Mouse (Mus musculus) gastrocnemius, adult 8-10 months (tissue): ENCODE measurements around the gene Cmtr2. TPM values are rescaled to one million over a fixed set of nuclear protein-coding genes. Genes with fewer than 3 reads are reported as not detected.
A peak's percentile ranks its signal among the peaks of the same experiment; 100 is the strongest.

ENCODE experiments used
- DNase-seq, 2 experiments: peaks; one replicate each; pipeline ENCODE4 v3.0.0; 2022; ENCODE audit warnings: low spot score in 2 of 2
- total RNA-seq, 4 experiments: library from RNA; stranded (reverse); gene quantifications; 2 replicates each; pipeline ENCODE4 v1.2.4; 2022

Cmtr2 gene
- total RNA-seq = 1 to 10 TPM; 2.6 to 4.4 (median 3.4) TPM

DNA sequence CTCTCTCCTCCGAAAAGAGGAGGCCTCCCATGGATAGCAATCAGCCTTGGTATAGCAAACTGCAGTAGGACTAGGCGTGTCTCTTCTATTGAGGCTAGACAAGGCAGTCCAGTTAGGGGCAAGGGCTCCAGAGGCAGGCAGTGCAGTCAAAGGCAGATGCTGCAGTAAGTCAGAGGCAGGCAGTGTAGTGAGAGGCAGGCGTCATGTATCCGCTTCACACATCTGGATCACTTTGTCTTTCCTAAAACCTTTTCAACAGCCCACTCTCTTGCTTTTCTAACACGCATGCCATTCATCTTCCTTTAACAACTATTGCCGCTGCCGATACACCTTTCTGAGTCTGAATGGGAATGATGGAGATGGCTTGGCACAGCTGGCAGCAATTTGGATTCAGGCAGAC, at the start of gene Cmtr2:
Gene Cmtr2, plus strand, starts transcription at position 301 of the 400 bp plus-strand sequence.
- DNase-seq = no peak

- DNase-seq = no peak
Observed at GRCm38 (mm10) chr8:110166270-110166669, 49.2 kb upstream of the Cmtr2 start.

DNA sequence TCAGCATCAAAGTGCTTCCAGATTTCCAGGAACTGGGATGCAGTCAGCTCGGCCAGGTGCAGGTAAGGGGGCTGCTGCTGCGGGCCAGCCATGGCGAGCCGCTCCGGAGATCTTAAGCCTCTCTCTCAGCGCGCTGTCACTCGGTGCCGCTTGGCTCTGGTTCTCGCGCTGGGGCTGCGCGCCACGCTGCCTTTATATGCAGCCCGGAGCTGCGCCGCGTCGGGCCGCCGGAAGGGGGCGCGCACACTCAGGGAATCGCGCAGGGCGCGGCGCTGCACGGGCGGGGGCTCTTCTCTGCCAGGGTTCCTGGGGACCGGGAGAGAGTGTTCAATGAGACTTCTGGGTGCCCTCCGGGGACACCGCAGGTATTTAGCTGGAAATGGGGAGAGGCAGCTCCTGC, 47.4 kb upstream of the Cmtr2 start, which contains the start of gene Calb2:
Gene Calb2, minus strand, starts transcription at position 165 of the 400 bp plus-strand sequence.
- peak in 1 of 2 experiments; percentile 8 for DNase-seq

DNA sequence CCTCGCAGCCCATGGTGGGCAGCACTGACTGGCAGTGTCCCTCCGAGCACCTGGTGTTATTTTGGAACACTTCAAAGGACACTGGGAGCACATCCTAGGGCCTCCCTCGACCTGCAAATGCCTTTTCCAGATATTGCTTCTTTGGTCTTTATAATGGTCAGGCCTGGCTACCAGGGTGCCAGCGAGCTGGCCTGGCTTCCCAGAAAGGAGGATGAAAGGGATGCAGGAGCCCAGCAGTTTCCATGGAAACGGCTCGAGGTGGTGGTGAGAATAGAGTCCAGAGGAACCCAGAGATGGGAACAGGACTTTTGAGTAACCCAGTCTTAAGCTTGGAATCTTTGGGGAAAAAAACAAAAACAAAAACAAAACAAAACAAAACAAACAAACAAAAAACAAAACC, 43.3 kb upstream of the Cmtr2 start:
- DNase-seq = no peak

DNA sequence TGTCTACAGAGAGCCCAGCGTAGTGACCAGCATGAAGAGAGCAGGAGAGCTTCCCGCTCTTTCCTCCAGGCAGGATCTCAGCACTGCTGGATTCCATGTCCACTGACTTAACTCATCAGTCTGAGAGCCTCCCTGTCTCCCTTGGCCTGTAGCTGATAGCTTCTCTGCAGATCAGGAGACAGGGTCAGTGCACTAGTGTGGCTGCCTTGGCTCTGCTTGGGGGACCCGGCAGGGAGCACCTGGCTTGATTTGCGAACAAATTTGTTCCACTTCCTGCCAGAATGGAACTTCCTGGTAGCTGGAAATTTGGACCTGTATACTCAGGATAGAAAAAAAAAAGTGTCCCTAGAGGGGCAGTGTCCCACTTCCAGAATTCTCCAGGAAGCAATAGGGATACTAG, 40.6 kb upstream of the Cmtr2 start:
- no peak for DNase-seq

- DNase-seq = peak in 1 of 2 experiments; percentile 14
Observed at GRCm38 (mm10) chr8:110177359-110178155, 37.9 kb upstream of the Cmtr2 start.

GRCm38 (mm10) chr8:110182735-110183367, 32.6 kb upstream of the Cmtr2 start:
- no peak for DNase-seq

DNA sequence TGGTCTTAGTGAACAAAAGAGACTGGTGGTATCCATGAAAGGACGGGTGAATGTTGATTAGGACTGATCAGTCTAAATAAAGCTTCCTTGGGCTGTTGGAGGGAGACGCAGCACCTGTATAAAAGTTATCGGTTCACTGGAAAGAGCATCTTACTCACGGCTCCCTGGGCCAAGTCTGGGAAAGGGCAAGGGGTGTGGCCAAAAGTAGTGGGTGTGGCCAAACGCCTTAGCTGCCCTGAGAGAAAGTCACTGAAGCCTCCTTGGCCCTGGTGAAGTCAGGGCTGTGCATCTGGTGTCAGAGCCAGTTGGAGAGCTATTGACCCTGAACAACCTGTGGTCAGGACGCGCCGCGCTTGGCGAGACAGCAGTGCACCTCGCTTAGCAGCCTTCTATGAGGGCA, 31.7 kb upstream of the Cmtr2 start:
- DNase-seq = no peak

GRCm38 (mm10) chr8:110185538-110185937, 29.9 kb upstream of the Cmtr2 start:
- DNase-seq = no peak

DNA sequence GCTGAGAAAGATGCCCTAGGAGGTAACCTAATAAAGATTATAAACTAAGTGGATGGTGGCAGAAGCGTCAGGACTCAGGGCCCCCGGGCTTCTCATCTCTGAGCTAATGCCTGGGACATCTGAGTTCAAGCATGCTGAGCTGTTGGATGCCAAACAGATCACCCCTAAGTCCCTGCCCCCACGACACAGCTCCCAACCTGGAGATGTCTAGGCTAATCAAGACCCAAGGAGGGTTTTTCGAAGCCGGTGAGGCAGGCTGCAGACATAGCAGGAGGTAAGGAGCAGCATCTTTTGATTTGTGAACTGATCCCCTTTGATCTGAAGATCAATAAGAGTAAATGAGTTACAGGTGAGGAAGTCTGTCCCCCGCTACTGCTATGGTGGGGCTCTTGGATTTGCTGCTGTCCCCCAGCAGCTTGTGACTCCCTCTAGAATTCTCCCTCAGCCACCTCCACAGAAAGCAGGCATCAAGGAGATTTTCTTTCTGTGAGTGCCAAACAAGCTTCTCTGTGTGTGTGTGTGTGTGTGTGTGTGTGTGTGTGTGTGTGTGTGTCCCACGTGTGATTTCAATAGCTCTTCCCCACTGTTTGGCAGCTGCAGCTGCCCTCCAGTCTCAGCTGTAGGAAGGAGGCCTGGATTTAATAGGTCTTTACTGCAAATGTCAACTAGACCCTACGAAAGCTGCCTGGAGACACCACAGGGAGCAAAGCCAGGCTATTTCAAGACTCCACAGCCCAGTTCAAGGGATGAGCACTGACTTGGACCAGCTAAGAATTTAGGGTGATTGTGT, 26.3 kb upstream of the Cmtr2 start:
- no peak for DNase-seq

DNA sequence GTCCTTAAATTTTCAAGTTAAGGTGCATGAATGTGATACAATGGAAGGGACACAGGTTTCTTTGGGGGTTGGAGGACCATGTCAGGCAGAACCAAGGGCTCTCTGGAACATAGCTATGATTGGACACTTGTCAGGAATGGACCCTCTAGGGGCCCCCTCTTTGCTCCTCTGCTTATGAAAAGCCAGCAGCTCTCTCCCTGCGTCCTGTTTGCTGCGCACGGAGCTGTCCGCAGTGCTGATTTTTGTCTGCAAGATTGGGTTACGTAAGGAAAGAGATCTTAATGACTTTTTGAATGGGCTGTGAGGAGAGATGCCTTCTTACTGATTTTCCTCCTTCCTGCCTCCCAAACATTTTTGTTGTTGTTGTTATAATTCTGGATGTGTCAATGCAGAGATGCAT, 18.8 kb upstream of the Cmtr2 start:
- DNase-seq = no peak

DNA sequence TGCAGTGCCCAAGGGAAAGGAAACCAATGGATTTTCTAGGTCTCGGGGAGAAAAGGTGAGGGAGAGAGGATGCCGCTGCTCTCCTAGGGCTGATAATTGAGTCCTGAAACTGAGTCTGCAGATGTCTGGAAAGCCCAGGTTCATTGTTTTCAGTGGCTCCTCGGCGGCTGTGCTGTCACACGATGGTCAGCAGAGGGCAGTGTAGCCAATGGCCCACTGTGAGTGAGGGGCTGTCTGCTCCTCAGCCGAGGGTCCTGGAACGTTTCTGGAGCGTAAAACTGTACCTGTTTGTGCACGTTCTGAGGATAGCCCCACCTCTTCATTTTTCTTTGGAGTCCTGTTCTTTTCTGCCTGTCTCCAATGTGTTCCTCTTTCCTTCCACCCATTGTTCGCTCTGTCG, 13.7 kb upstream of the Cmtr2 start:
- DNase-seq = no peak

DNA sequence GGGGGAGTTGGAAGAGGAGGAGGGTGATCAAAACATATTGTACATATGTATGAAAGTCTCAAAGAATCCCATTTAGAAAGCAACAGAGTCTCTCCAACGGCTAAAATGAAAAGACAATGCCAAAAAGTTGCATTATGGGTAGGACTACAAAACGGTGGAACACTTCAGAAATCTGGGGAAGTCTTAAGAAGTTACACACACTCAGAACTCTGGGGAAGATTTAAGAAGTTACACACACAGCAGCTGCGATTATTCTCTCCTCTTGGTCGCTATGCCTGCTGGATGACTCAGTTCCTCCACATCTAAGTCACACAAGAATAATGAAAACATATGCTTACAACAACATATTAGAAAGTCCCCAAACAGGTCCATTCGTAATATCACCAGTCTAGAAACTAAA, 788 bp downstream of the Cmtr2 start:
- DNase-seq = no peak

GRCm38 (mm10) chr8:110217198-110217597, 1.7 kb downstream of the Cmtr2 start:
- DNase-seq = no peak

- DNase-seq = peak; percentile 98 to 100
Observed at GRCm38 (mm10) chr8:110217681-110218131, 2.2 kb downstream of the Cmtr2 start.

DNA sequence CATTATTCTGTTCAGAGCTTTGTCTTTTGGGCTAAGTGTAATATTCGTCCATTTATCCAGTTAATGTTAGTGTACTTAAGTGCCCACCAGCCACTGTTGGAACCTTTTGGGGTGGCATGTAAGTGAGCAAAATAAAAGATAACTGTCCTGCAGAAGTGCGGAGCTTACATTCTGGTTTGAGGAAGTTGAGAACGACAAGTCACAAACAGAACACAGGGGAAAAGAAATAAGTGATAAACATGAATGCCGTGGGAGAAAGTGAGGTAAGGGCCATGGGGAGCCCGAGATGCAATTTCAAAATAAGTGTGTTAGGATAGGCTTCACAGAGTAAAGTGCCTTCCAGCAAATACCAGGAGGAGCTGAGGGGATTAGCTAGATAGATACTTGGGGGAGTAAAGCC, 3.0 kb downstream of the Cmtr2 start:
- no peak for DNase-seq

DNA sequence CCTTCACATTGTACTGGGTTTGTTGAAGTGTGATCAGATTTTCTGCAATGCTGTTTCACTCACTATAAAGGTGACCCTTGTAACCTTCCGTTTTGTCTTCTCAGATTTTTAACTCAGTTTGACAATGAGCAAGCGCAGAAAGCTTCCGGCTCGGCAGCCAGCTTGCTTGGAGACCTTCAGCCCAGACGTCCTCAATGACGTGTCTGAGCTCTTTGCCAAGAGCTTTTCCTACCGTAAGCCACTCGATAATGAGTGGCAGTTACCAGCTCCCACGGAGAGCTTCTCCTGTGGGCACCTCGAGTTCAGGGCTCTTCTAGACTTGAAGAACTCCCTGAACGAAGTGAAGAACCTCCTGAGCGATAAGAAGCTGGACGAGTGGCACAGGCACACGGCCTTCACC, 5.5 kb downstream of the Cmtr2 start:
- DNase-seq = no peak

GRCm38 (mm10) chr8:110230803-110231202, 15.3 kb downstream of the Cmtr2 start:
- DNase-seq = no peak

DNA sequence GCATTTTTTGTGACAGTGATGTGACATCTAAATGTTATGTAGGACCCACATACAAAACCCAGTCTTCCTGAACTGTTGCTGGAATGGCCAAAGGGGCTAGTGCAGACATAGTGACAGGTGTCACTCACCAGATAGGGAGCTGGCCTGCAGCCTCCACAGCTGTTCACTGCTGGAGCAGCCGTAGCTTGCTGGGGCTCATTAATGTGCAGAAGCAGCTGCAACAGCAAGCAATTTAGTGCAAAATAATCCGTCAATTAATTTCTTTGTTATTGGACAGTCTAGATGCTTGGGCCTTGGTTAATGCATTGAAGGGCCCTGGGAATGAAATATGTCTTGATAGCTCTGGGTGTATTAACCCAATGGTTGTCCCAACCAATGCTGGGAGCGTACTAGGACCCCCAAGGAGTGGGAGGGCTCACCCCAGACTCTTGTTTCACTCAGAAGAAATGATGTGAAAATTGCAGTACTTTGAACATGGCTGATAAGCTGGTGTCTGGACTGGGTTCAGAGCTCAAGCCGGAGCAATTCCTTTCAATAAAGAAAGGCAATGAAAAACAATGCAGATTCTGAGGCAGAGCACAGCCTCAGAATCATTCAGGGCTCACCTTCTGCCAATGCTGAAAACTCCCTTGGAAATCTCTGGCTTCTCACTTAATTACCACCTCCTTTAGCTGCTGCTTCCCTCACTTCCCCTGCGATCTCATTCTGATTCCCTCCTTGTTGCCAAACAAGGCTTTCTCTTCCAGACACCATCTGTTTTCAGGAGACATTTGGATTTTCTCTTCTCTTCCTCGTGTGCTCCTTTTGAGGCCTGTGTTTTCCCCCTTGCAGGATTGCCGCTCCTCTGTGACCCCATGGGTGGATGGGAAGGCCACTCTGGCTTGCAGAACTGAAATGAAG, 27.1 kb downstream of the Cmtr2 start:
- no peak for DNase-seq

DNA sequence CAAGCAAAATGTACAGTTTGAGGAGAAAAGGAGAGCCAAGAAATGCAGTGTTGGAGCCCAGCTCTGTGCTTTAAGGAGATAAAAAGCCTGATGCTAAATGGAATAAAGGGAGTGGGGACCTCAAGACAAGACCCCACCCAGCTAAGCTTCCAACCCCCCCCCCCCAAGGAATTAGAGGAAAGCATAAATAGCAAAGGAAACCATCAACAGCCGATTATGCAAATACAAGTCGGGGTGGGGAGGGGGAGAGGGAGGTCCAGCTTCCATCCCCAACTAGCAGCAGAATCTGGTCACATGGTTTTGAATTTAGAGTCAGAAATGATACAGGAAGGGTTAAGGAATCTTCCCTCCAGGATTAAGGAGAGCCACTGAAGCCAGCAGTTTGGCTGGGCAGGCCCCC, 29.1 kb downstream of the Cmtr2 start:
- DNase-seq = no peak

DNA sequence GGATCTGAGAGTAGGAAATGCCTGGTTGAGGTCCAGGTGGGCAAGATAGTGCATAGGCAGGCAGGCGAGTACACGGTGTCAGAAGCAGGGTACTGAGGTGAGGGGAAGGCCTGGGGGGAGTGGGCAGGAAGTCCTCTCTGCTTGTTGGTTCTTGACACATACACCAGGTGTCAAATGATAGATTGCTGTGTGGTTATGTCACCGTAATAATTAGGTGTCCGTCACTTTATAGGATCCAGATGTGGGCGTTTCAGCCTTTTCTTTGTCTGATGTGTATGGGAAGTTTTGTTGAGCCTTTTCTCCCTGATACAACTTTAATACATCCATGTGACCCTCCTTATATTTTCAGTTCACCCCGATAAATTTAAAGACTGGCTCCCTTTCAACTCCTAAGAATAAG, 31.8 kb downstream of the Cmtr2 start:
- no peak for DNase-seq
